Mouse (Mus musculus) frontal cortex, adult 2 months (tissue): ENCODE measurements around the gene Calcoco1. TPM values are rescaled to one million over a fixed set of nuclear protein-coding genes. Genes with fewer than 3 reads are reported as not detected.

Source experiments
- DNase-seq, 2 experiments: peaks; one replicate each; pipeline ENCODE4 v3.0.0; 2022; ENCODE audit warnings: low spot score in 1 of 2; ENCODE audit errors: extremely low spot score in 1 of 2
- polyA plus RNA-seq: library from polyadenylated mRNA; depleted of rRNA; stranded (reverse); fragments of >200 nt; gene quantifications from 2 replicates; pipeline ENCODE4 v1.2.3, GENCODE M21; 2012

Calcoco1 gene
- polyA plus RNA-seq, 1 experiment = 69.7 TPM

DNA sequence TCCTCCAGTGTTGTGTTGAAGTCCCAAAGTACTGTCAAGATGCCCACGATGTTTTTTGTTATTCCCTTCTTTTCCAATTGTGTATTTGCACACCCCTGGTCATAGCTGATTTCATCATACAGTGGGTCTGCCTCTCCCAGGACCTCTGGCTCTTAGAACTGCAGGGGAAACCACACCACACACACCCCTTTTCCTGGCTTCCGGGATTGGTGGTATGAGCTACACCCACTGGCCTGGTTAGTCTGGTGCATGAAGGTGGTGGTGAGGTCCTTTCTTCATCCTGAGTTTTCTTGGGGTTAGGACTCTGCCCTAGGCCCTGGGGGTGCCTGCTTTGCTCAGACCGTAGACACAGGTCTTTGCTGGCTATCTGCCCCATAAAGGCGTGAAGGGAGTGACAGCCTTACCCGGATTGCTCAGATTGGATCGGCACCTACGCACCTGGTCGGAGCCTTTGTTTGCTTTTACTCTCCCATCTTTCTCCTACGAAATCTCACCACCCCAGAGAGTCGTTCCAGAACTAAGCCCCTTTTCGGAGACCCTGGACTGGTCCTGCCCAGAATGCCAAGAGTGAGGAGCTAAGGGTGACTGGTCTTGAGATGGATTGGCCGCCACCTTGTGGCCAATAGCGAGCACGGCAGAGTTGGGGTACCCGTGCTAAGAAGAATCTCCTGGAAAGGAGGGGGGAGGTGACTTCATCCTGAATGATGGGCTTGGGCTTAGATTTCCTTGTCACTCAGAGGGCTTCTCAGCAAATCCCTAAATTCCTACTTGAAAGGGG, 17.7 kb upstream of the Calcoco1 start:
- peak in 1 of 2 experiments; percentile 82 for DNase-seq

DNA sequence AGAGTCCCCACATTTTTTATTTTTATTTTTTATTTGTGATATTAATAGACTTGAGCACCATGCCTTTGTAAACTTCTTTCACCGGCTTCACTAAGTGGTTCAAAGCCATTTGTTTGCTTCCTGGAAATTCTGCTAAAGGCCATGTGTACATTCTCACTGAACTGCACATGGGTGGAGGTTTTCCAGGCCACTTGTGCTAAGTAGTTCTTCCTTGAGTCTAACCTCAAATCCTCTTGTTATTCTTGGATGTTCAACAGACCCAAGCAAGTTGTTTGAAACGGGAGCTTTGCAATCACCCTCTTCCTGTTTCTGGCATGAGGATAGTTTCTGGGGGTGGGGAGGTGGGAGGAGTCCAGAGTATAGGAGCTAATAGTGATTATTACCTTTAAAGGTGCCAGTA, 16.5 kb upstream of the Calcoco1 start:
- DNase-seq = no peak

DNA sequence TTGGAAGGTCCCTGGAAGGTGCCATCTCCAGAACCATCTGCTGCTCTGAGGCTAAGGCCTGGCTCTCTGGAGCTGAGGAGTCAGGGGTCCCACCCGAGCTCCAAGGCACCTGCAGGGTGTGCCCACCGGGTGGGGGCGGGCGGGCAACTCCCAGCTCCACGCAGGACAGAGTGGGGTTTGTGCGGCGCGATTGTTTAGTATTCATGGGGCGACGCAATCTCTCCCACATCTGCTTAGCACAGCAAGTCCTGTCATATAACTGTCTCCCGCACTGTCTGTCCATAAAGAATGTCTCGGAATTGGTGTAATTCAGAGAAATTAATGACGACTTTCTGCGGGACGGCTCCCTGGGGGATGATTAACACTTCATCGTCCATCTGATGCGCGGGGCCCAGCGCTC, 15.1 kb upstream of the Calcoco1 start:
- DNase-seq = no peak

DNA sequence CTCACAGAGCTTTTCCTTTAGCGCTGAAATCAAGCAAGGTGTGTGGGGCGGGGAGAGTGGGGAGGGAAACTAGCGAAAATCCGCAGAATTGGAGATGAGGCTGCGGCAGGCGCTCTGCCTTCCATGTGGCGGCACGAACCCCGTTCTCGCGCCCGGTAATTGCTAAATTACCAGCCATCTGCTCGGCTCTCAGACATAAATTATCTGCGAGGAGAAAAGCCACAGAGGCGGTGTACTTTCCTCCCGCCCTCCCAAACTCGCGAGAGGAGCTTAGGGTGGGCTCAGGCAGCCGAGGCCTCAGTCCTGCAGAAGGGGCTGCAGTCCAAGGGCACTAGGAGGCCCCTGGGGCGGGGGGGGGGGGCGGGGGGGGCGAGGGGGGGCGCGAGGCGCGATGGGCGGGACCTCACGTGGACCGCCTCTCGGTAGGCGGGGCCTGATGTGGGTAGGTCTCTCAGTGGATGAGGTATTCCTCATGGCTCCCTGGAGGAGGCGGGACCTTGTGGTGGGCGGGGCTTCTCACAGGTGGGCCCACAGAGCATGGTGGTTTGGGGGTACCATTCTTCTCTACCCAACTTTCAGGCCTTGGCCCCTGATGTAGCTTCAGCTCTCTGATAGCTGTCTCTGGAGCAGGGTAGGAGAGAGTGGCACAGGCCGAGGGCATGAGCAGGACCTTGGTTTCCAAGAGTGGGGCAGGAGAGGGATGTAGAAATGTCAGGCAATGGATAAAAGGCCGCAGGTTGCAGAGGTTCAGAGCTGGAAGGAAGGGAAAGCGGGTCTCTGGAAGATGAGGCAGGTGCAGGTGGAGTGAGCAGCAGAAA, 14.4 kb upstream of the Calcoco1 start:
- DNase-seq = peak in 1 of 2 experiments; percentile 64

DNA sequence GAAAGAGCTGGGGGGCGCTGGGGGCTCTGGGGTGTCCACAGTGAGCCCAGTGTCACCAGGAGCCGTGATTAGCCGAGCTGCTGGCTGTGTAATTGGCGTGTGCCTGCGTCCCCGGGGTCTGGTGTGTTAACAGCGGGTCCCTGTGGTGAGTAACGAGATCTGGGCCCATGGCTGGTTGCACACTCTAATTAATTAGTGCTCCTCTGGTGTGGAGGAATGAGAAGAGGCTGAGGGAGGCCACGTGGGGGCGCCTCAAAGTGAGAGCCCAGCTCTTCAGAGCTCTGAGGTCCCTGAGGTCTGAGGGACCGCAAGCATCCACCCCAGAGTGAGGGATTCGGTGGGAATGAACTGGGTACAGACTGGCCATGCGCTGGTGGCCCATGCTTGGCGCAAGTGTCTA, 13.1 kb upstream of the Calcoco1 start:
- DNase-seq = no peak

DNA sequence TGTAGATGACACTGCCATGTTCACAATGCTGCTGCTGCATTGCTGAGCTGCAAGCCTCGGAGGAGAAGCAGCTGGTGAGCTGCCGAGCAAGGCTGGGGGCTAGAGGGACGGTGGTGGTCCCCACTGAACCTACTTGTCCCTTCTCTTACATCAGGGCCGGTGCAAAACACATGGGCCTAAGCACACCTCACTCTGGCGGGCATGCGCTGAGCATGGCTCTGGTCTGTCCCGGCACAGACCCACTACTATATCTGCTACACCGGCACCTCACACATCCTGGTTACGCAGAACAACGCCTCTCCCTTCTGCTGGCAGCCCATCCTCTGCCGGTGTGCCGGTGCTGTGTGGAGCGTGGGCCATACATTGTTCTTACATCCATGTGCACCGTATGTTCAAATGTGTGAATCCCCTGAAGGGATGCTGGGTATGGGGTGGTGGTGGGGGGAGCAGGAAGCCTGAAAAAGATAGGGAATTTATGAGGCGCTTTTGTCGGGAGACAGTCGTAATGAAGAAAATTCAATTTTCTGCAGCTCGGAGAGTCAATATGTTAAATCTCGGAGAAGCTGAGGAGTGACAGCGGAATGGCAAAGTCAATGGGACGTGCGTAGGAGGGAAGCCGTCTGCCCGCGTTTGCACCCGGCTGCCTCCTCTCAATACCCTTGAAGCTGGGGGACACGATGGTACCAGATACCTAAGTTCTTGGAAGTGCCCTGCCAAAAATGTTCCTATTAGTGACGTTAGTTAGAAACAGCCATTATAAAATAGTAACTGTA, 12.0 kb upstream of the Calcoco1 start:
- DNase-seq = peak in 1 of 2 experiments; percentile 33

DNA sequence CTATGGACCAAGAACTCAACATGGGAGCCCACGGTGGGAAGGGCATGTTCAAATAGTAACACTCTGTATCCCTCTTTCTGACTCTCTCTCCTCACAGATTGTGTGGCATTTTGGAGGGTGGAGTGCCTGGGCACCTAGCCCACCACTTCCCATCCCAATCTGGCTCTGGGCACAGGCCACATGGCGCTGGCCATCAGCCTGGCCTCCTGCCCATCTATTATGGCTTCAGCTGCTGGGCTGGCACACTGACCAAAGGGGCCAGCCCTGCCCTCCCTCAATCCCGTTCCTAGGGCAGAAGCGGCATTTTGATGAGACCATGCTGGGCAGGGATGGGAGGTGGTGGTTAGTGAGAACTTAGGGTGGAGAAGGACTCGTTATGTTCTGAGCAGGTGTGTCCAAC, 11.3 kb upstream of the Calcoco1 start:
- peak in 1 of 2 experiments; percentile 32 for DNase-seq

DNA sequence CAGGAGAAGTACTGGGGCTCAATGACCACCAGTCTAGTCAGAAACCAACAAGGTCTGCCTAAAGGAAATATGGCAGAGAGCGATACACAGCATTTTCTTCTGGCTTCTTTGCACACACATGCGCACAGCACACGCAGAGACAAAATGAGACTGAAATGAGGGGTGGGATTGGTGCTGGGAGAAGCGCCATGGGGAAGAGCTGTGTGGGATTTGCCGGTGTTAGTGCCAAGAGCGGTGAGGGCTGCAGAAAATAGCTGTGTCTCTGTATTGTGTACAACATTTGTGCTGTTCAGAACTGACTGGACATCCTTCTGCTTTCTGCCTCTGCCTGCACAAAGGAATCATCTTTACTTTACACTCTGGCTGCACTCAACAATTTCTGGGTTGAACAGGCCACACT, 10.4 kb upstream of the Calcoco1 start:
- DNase-seq = no peak

DNA sequence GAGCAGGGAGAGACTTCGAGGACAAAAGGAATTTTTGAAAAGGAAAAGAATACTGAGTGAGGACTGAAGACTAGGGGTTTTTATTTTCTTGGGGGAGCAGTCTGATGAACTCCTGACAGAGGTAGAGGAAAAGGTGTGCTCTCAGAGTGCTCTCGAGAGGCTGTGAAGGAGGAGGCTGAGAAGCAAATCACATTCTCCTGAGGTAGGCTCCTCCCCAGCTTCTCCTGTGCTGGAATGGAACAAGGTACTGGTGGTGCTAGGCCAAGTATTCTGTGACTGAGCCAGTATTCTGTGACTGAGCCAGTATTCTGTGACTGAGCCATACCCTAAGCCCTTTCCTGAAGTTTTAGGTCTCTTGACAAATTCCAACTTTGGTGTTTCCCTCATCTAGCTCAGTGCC, 6.0 kb upstream of the Calcoco1 start:
- no peak for DNase-seq

DNA sequence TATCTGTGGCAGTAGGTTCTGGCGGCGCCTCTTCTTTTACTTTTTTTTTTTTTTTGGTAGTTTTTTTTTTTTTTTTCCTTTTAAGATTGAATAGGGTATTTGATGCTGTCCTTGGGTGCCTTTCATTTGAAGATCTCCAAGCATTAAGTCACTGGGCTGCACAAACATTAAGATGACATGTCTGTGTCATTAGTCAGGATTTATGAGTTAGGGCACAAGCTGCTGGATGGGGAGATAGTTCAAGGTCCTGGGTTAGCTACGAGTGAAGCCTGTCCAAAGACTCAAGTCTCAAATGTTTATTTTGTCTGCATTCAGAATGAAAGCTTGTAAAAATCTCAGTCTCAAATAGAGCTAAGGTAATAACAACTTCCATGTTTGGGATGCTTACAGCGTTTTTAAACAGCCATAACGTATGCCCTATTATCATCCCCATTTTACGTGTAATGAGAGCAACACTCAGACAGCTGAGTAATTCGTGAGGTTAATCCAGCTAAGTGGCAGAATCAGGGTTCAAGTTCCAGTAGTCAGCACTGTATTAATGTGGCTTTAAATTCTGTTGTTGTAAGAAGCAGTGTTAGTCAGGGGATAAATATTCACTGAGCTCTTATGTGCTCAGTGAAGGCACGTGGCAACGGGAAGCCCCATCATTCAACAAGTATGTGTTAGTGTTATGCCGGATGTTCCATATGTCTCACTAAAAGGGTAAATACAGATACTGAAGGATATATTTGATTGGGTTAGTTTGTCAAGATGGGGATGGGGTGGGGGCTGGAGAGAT, 1.6 kb upstream of the Calcoco1 start:
- no peak for DNase-seq

DNA sequence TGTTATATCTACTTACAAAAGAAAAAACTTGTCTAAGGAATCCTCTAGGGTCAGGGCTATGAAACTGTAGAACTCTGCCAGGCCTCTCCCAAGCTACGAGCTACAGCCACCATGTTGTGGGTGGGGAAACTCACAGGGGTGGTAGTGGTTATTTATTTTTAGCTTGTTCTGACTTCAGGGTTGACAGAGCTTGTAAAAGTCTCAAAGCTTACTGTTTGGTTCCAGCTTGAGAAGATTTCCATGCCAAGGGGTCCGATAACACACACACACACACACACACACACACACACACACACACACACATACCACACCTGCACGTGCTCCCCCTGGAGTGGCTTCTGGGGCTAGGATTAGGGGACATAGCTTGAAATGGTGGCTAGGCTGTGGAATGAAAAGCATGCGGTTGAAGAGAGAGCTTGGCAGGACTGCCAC, 538 bp upstream of the Calcoco1 start:
- DNase-seq = no peak

DNA sequence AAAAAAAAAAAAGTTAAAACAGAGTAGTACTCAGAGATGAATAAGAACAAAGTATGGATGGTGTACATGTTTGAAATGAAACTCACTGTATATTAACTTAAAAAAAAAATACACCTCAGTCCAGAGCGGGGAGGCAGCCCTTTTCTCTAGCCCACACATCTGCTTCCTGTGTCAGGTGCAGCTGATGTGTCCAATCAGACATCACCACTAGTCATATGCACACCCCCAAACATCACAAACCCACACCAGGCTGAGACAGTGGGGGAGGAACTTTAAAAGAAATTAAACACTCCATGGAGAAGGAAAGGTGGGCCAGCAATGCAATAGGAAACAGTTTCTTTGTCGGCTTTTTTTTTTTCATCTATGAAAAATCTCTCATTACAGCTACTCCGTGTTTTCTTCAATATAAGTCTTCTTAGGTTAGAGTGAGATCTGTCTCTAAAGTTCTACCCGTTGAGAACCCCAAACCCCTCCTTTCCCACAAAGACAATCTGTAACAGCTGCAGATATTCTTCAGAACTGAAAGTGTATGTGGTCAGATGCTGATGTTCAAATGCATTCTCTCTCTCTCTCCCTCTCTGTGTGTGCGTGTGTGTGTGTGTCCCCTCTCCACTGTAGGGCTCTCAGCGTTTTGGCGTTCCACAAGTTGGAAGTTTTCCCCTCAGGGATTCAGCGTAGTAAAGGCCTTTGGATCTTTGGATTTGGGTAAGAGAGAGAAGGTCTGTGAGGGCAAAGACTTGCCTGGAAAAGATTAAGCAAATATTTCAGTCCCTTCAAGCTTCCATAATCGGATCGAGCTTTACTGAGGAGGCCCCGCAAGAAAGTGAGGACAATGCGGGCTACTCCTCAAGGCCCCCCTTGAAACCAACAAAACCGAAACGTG, 721 bp downstream of the Calcoco1 start:
- no peak for DNase-seq

DNA sequence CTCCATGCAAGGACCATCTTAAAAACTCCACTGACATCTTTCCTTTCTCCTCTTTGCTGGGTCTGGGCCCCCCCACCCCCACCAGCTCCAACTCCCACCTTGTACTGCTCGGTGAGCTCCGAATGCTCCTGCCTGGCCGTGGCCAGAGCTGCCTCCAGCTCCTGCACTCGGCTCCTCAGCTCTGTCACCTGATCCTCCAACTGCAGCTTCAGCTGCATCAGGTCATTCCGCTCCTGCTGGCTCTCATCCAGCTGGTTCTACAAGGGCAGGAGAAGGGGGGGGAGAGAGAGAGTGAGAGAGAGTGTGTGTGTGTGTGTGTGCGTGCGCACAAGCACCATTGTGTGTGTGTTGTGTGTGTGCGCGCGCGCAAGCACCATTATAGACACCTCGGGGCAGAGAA, 5.8 kb downstream of the Calcoco1 start:
- DNase-seq = no peak

DNA sequence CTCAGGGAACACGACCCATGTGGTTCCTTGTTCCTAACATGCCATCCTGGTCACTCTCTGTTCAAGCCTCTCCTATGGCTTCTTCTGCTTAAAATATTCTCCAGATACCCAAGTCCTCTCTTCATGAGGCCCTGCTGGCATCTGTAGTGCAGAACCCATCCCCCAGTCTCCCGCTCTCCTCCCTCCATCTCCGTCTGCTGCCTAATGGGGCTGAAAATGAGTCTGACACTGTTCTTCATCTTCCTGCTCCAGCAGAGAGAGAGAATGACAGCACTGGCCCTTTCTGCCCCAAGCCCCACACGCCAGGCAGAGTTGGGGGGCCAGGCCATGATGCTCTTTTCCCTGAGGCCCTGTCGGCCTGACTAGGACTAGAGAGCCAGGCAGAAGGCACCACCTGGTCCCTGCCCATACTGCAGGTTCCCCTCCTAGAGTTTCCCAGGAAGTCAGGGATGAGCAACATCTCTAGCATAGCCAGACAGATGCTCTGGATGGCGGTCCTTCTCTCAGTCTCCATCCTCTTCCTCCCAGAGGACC, 14.2 kb downstream of the Calcoco1 start:
- peak in 1 of 2 experiments; percentile 26 for DNase-seq

DNA sequence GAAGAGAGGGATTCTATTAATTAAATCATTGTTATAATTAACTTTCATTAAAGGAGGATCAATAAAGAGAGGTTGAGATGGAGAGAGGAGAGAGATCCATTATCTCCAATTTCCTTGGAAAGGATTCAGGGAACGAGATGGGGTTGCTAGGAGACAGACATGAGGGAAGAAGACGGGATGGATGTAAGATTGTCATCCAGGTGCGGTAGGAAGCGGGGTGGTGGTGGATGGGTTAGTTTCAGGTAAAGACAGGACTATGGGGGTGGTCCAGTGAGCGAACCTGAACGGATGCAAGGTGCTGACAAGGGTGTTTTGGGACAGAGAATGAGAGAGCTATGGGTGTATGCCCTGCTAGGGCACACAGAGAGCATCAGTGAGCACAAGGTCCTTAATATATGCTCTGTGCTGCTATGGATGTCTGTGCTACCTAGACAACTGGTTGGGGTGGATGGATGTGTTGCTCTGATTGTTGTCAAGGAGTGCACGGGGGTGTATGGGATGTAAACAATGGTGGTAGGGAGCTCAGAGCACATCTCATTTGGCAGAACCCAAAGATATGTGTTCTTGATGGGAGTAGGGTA, 16.0 kb downstream of the Calcoco1 start:
- no peak for DNase-seq

DNA sequence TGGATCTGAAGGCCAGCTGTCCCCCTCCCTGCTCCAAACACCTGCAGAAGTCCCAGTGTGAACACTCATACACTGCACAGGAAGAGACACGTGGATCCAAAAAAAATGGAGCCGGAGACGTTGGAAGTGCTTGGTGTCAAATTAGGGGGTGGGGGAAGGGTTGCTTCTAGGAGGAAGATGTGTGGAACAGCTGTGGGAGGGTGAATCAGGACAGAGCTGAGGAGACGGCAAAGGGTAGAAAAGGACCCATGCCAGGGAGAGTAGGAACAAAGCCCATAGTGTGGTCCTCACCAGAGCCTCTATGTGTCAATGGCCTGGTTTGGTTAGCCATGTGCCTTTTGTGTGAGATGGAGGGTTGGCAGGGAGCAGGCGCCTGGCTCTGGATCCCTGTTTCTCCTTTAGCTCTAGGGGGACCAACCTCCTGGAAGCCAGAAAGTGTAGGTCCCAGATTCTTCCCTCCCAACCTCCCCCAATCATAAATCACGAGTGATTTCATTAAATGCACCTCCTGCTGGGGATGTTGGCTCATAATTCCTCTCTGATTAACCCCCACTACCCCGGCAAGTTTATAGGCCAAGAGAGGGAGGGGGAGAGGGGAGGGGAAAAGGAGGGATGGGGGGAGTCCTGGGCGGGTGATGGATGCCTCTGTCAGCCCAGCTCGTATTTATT, 16.6 kb downstream of the Calcoco1 start:
- DNase-seq = peak in 1 of 2 experiments; percentile 42

DNA sequence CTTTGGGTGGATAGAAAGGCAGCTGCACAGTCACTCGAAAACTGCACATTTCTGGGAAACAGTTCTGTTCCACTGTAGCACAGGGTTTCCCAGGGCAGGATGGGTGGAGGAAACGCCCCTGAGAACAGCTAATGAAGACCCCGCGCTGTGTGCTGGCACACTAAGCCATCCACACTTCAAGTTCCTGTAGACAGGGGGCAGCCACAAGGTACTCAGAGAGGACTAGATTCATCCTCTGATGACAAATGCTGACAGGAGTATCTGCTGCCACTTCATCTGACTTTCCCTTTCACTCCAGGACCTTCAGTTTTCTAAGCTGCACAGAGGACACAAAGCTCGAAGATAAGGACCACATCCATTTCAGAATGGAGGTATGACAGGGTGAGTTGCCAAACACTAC, 17.2 kb downstream of the Calcoco1 start:
- no peak for DNase-seq

DNA sequence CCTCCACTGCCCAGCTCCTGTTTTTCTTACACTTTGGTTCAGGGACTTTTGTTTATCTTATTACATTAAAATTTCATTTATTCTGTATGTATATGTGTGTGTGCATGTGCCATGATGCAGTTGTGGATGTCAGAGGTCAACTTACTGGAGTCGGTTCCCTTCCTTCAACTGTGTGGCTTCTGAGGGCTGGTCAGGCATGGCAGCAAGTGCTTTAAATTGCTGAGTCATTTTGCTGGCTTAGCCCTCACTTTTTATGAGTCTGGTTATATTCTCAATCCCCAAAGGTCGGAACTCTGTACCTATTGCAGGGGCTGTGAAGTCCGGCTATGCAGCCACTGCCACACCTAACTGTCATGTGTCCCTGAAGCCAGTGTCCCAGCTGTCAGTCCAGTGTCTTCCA, 19.0 kb downstream of the Calcoco1 start:
- no peak for DNase-seq
